Mouse (Mus musculus) lung, embryonic 16.5 days (tissue): ENCODE data around the gene Kantr. TPM values are rescaled to one million over a fixed set of nuclear protein-coding genes. Genes with fewer than 3 reads are reported as not detected.

Source experiments
- ATAC-seq: fragments of 200-750 bp; cut with Nextera tagmentation; 2 replicates; pipeline ENCODE4 v1.8.0; 2017; ENCODE audit warnings: low read depth, mild to moderate bottlenecking, moderate library complexity
- H3K27ac ChIP-seq: fragments of 300-500 bp; sonication (generic); 2 replicates; pipeline ENCODE4 v1.5.1; 2014; ENCODE audit warnings: mild to moderate bottlenecking, control low read depth, low read length
- H3K27me3 ChIP-seq: fragments of 300-500 bp; sonication (generic); 2 replicates; pipeline ENCODE4 v1.6.1; 2014; ENCODE audit warnings: low read depth, low read length, mixed read lengths; ENCODE audit not compliant: control insufficient read depth, insufficient read depth
- H3K36me3 ChIP-seq: fragments of 300-500 bp; sonication (generic); 2 replicates; pipeline ENCODE4 v1.6.1; 2014; ENCODE audit warnings: low read length; ENCODE audit not compliant: control insufficient read depth, insufficient read depth
- H3K4me1 ChIP-seq: fragments of 300-500 bp; sonication (generic); replicated peaks from 2 replicates; pipeline ENCODE4 v1.6.1; 2014; ENCODE audit warnings: low read length, mixed read lengths; ENCODE audit not compliant: control insufficient read depth, insufficient read depth
- H3K4me2 ChIP-seq: fragments of 300-500 bp; sonication (generic); 2 replicates; pipeline ENCODE4 v1.6.1; 2014; ENCODE audit warnings: low read depth, low read length, control low read depth
- H3K4me3 ChIP-seq: fragments of 300-500 bp; sonication (generic); 2 replicates; pipeline ENCODE4 v1.5.1; 2014; ENCODE audit warnings: mild to moderate bottlenecking, low read length, control low read depth
- H3K9ac ChIP-seq: fragments of 300-500 bp; sonication (generic); 2 replicates; pipeline ENCODE4 v1.6.1; 2014; ENCODE audit warnings: low read length, control low read depth
- H3K9me3 ChIP-seq: fragments of 300-500 bp; sonication (generic); 2 replicates; pipeline ENCODE4 v1.6.1; 2016; ENCODE audit warnings: low read length; ENCODE audit not compliant: control insufficient read depth
- WGBS: fragments of 180-500 bp; shearing (Covaris S2); extraction: QIAGEN DNeasy Blood & Tissue Kit; methylation state at CpG from one replicate; pipeline ENCODE4 v1.1.7; 2014; 5-methylcytosine and 5-hydroxymethylcytosine counted together
- polyA plus RNA-seq: library from polyadenylated mRNA; unstranded; fragments of >200 nt; fragmentation: Nextera tagmentation; extraction: Ambion mirVana; gene quantifications from 2 replicates; pipeline ENCODE4 v1.2.1, GENCODE M21; 2015

Gene Kantr
- polyA plus RNA-seq: 13.9 and 15.3 TPM in 2 replicates

GRCm38 (mm10) chrX:152326996-152327688, at the start of gene Kantr:
TSS of gene Kantr (minus strand) at chrX:152327495.
- H3K4me3 ChIP-seq: peak within 1 kb of the TSS; percentile 64
- peak within 1 kb of the TSS; percentile 71 for H3K9ac ChIP-seq
- 0 out of 2 replicates have a peak within 1 kb of the TSS, but pooled peaks have one; percentile 4 for H3K27ac ChIP-seq
- H3K4me1 ChIP-seq: 0 out of 2 replicates have a peak, but pooled peaks cover 2% of the 10 kb centered on the region
- WGBS: 9% methylated on average over 26 of the region's 29 CpGs
- no peaks in the 10 kb centered on the region for H3K36me3 ChIP-seq
- peak; percentile 99 for ATAC-seq
- peaks cover 2% of the 10 kb centered on the region; the same call in 1 of the 2 replicates for H3K27me3 ChIP-seq
- no peaks in the 10 kb centered on the region for H3K9me3 ChIP-seq
- H3K4me2 ChIP-seq: peak within 1 kb of the TSS; percentile 66

GRCm38 (mm10) chrX:152368397-152369273, 41.3 kb upstream of the Kantr start, which contains the start of gene Gpr173:
TSS of gene Gpr173 (minus strand) at chrX:152368704.
- H3K27ac ChIP-seq: peak within 1 kb of the TSS; percentile 27; the same call in 1 of the 2 replicates

GRCm38 (mm10) chrX:152368054-152368396, 40.7 kb upstream of the Kantr start:
- Histone ChIP-seq H3K4me3 (peak overlapping the region; percentile 58), H3K9me3 (no peaks in the 10 kb centered on the region), H3K4me2 (peak overlapping the region; percentile 57), H3K27ac (no peak overlapping the region), H3K9ac (peak overlapping the region; percentile 67), H3K27me3 (peaks cover 18% of the 10 kb centered on the region), H3K4me1 (no peaks in the 10 kb centered on the region), H3K36me3 (no peaks in the 10 kb centered on the region)
- ATAC-seq: peak; percentile 21
- WGBS: 37% methylated on average over 4 of the region's 4 CpGs

More at GRCm38 (mm10) chrX:152368397-152369273, 41.3 kb upstream of the Kantr start, which contains the start of gene Gpr173:
- H3K4me1 ChIP-seq: no peaks in the 10 kb centered on the region
- ATAC-seq: peak; percentile 98
- H3K9ac ChIP-seq: peak within 1 kb of the TSS; percentile 67
- no peaks in the 10 kb centered on the region for H3K9me3 ChIP-seq
- peaks cover 20% of the 10 kb centered on the region for H3K27me3 ChIP-seq
- peak within 1 kb of the TSS; percentile 58 for H3K4me3 ChIP-seq
- H3K4me2 ChIP-seq: peak within 1 kb of the TSS; percentile 57
- no peaks in the 10 kb centered on the region for H3K36me3 ChIP-seq
- WGBS: 23% methylated on average over 21 of the region's 24 CpGs

- Histone ChIP-seq H3K4me1 (no peaks in the 10 kb centered on the region), H3K4me3 (no peak overlapping the region), H3K27ac (no peak overlapping the region), H3K36me3 (no peaks in the 10 kb centered on the region), H3K27me3 (peaks cover 20% of the 10 kb centered on the region), H3K9ac (no peak overlapping the region), H3K4me2 (no peak overlapping the region), H3K9me3 (no peaks in the 10 kb centered on the region)
- 38% methylated on average over 2 of the region's 2 CpGs for WGBS
- ATAC-seq: no peak
Observed at GRCm38 (mm10) chrX:152366418-152366817, 39.1 kb upstream of the Kantr start.

- Histone ChIP-seq H3K4me2 (no peak overlapping the region), H3K4me1 (no peaks in the 10 kb centered on the region), H3K27me3 (peaks cover 20% of the 10 kb centered on the region), H3K9me3 (no peaks in the 10 kb centered on the region), H3K36me3 (no peaks in the 10 kb centered on the region), H3K4me3 (no peak overlapping the region), H3K27ac (no peak overlapping the region), H3K9ac (no peak overlapping the region)
- WGBS: 24% methylated on average over 5 of the region's 5 CpGs
- ATAC-seq: peak; percentile 69
Observed at GRCm38 (mm10) chrX:152352553-152353153, 25.4 kb upstream of the Kantr start.

- Histone ChIP-seq H3K9ac (no peak overlapping the region), H3K4me2 (no peak overlapping the region), H3K4me1 (no peaks in the 10 kb centered on the region), H3K27me3 (peaks cover 21% of the 10 kb centered on the region), H3K36me3 (no peaks in the 10 kb centered on the region), H3K4me3 (no peak overlapping the region), H3K9me3 (no peaks in the 10 kb centered on the region), H3K27ac (no peak overlapping the region)
- ATAC-seq: no peak
- WGBS: 90% methylated on average over 14 of the region's 14 CpGs
Observed at GRCm38 (mm10) chrX:152347041-152347440, 19.7 kb upstream of the Kantr start.

GRCm38 (mm10) chrX:152346587-152346986, 19.3 kb upstream of the Kantr start:
- H3K27me3 ChIP-seq: peaks cover 21% of the 10 kb centered on the region
- 90% methylated on average over 15 of the region's 15 CpGs for WGBS

GRCm38 (mm10) chrX:152342903-152343302, 15.6 kb upstream of the Kantr start:
- Histone ChIP-seq H3K36me3 (0 out of 2 replicates have a peak, but pooled peaks cover 2% of the 10 kb centered on the region), H3K4me2 (peak overlapping the region; percentile 46), H3K4me3 (peak overlapping the region; percentile 65), H3K27ac (peak overlapping the region; percentile 86), H3K27me3 (peaks cover 12% of the 10 kb centered on the region), H3K9ac (peak overlapping the region; percentile 60), H3K4me1 (no peaks in the 10 kb centered on the region; the same call in 1 of the 2 replicates), H3K9me3 (no peaks in the 10 kb centered on the region)
- 23% methylated on average over 6 of the region's 6 CpGs for WGBS
- ATAC-seq: no peak

More at GRCm38 (mm10) chrX:152346587-152346986, 19.3 kb upstream of the Kantr start:
- Histone ChIP-seq H3K27ac (no peak overlapping the region), H3K9me3 (no peaks in the 10 kb centered on the region), H3K4me2 (no peak overlapping the region), H3K9ac (no peak overlapping the region), H3K4me3 (no peak overlapping the region), H3K36me3 (no peaks in the 10 kb centered on the region), H3K4me1 (no peaks in the 10 kb centered on the region)
- no peak for ATAC-seq
